Mouse (Mus musculus) liver, embryonic 16.5 days (tissue): ENCODE measurements around the gene Zfp207. TPM values are rescaled to one million over a fixed set of nuclear protein-coding genes. Genes with fewer than 3 reads are reported as not detected.
"Not testable (repeated sequence)": the region's sequence is repeated elsewhere in the genome, so short reads cannot be mapped to it uniquely, and the experiment has no call there.

ENCODE experiments used
- ATAC-seq: fragments of 200-750 bp; cut with Nextera tagmentation; 2 replicates; pipeline ENCODE4 v1.8.0; 2017; ENCODE audit warnings: low read depth, mild to moderate bottlenecking, moderate number of reproducible peaks, moderate library complexity
- H3K27ac ChIP-seq: fragments of 300-500 bp; sonication (generic); 2 replicates; pipeline ENCODE4 v1.5.1; 2014; ENCODE audit warnings: mild to moderate bottlenecking, low read length
- H3K27me3 ChIP-seq: fragments of 300-500 bp; sonication (generic); 2 replicates; pipeline ENCODE4 v1.6.1; 2014; ENCODE audit warnings: low read depth, low read length, mixed read lengths; ENCODE audit not compliant: control insufficient read depth, insufficient read depth
- H3K36me3 ChIP-seq: fragments of 300-500 bp; sonication (generic); 2 replicates; pipeline ENCODE4 v1.6.1; 2014; ENCODE audit warnings: mild to moderate bottlenecking; ENCODE audit not compliant: control insufficient read depth, insufficient read depth
- H3K4me1 ChIP-seq: fragments of 300-500 bp; sonication (generic); 2 replicates; pipeline ENCODE4 v1.6.1; 2014; ENCODE audit warnings: low read depth, low read length, mixed read lengths; ENCODE audit not compliant: control insufficient read depth
- H3K4me2 ChIP-seq: fragments of 300-500 bp; sonication (generic); 2 replicates; pipeline ENCODE4 v1.6.1; 2014; ENCODE audit warnings: low read depth, low read length, mixed read lengths
- H3K4me3 ChIP-seq: fragments of 300-500 bp; sonication (generic); 2 replicates; pipeline ENCODE4 v1.5.1; 2014; ENCODE audit warnings: low read depth, mild to moderate bottlenecking, low read length
- H3K9ac ChIP-seq: fragments of 300-500 bp; sonication (generic); 2 replicates; pipeline ENCODE4 v1.6.1; 2014; ENCODE audit warnings: low read depth, low read length
- H3K9me3 ChIP-seq: fragments of 300-500 bp; sonication (generic); replicated peaks from 2 replicates; pipeline ENCODE4 v1.6.1; 2016; ENCODE audit warnings: low read length; ENCODE audit not compliant: control insufficient read depth
- WGBS: fragments of 180-500 bp; shearing (Covaris S2); extraction: QIAGEN DNeasy Blood & Tissue Kit; methylation state at CpG from one replicate; pipeline ENCODE4 v1.1.7; 2014; ENCODE audit not compliant: insufficient replicate concordance; 5-methylcytosine and 5-hydroxymethylcytosine counted together
- polyA plus RNA-seq: library from polyadenylated mRNA; unstranded; fragments of >200 nt; fragmentation: Nextera tagmentation; extraction: Ambion mirVana; gene quantifications from 2 replicates; pipeline ENCODE4 v1.2.1, GENCODE M21; 2015

Gene Zfp207
- polyA plus RNA-seq, 1 experiment from 2014 or later = 81.5 TPM

- Histone ChIP-seq H3K27ac (no peak overlapping the region), H3K9me3 (no peaks in the 10 kb centered on the region), H3K4me3 (no peak overlapping the region), H3K4me2 (no peak overlapping the region), H3K4me1 (peaks cover 6% of the 10 kb centered on the region), H3K9ac (no peak overlapping the region), H3K27me3 (no peaks in the 10 kb centered on the region), H3K36me3 (peaks cover 69% of the 10 kb centered on the region)
- ATAC-seq = no peak
- WGBS = 92% methylated on average over 2 of the region's 2 CpGs
Observed at GRCm38 (mm10) chr11:80391407-80392120, 8.5 kb downstream of the Zfp207 start.

- H3K4me3 ChIP-seq = no peak overlapping the region
- no peaks in the 10 kb centered on the region for H3K9me3 ChIP-seq
- no peaks in the 10 kb centered on the region for H3K4me1 ChIP-seq
- H3K27ac ChIP-seq = no peak overlapping the region
- H3K4me2 ChIP-seq = no peak overlapping the region
- peaks cover 72% of the 10 kb centered on the region for H3K36me3 ChIP-seq
- H3K9ac ChIP-seq = no peak overlapping the region
- H3K27me3 ChIP-seq = no peaks in the 10 kb centered on the region
- 90% methylated on average over 3 of the region's 3 CpGs for WGBS
- no peak for ATAC-seq
Observed at GRCm38 (mm10) chr11:80395930-80396329, 12.9 kb downstream of the Zfp207 start.

GRCm38 (mm10) chr11:80396617-80397016, 13.5 kb downstream of the Zfp207 start:
- no peak for ATAC-seq
- Histone ChIP-seq H3K36me3 (peaks cover 70% of the 10 kb centered on the region), H3K9me3 (no peaks in the 10 kb centered on the region), H3K4me1 (no peaks in the 10 kb centered on the region), H3K27me3 (no peaks in the 10 kb centered on the region), H3K27ac (no peak overlapping the region), H3K4me2 (no peak overlapping the region), H3K9ac (no peak overlapping the region), H3K4me3 (no peak overlapping the region)
- WGBS = 88% methylated on average over 4 of the region's 4 CpGs

- not testable (repeated sequence) for H3K4me1 ChIP-seq, H3K9ac ChIP-seq, ATAC-seq, H3K27ac ChIP-seq, H3K4me2 ChIP-seq, H3K4me3 ChIP-seq, H3K9me3 ChIP-seq, H3K27me3 ChIP-seq
- 83% methylated on average over 6 of the region's 6 CpGs for WGBS
- H3K36me3 ChIP-seq = peaks cover 43% of the 10 kb centered on the region
Observed at GRCm38 (mm10) chr11:80407878-80408277, 24.8 kb downstream of the Zfp207 start.

- no peak overlapping the region for H3K4me2 ChIP-seq
- H3K4me1 ChIP-seq = no peaks in the 10 kb centered on the region
- no peak overlapping the region for H3K9ac ChIP-seq
- no peaks in the 10 kb centered on the region for H3K9me3 ChIP-seq
- no peak overlapping the region for H3K4me3 ChIP-seq
- no peaks in the 10 kb centered on the region for H3K27me3 ChIP-seq
- peak; percentile 51; the same call in 1 of the 2 replicates for ATAC-seq
- 49% methylated on average over 2 of the region's 2 CpGs for WGBS
- H3K36me3 ChIP-seq = peaks cover 28% of the 10 kb centered on the region
- H3K27ac ChIP-seq = no peak overlapping the region
Observed at GRCm38 (mm10) chr11:80410377-80410776, 27.3 kb downstream of the Zfp207 start.

GRCm38 (mm10) chr11:80417085-80417484, 34.0 kb downstream of the Zfp207 start:
- H3K27ac ChIP-seq = no peak overlapping the region
- H3K36me3 ChIP-seq = no peaks in the 10 kb centered on the region; the same call in 1 of the 2 replicates
- WGBS = 78% methylated on average over 5 of the region's 5 CpGs
- H3K9me3 ChIP-seq = no peaks in the 10 kb centered on the region
- H3K4me3 ChIP-seq = no peak overlapping the region
- no peak overlapping the region for H3K9ac ChIP-seq
- no peak for ATAC-seq
- H3K4me2 ChIP-seq = no peak overlapping the region
- H3K4me1 ChIP-seq = no peaks in the 10 kb centered on the region; the same call in 1 of the 2 replicates
- H3K27me3 ChIP-seq = no peaks in the 10 kb centered on the region

GRCm38 (mm10) chr11:80419743-80420142, 36.7 kb downstream of the Zfp207 start:
- H3K4me2 ChIP-seq = no peak overlapping the region
- H3K4me1 ChIP-seq = no peaks in the 10 kb centered on the region; the same call in 1 of the 2 replicates
- ATAC-seq = no peak
- WGBS = 68% methylated on average over 1 of the region's 1 CpGs
- H3K9ac ChIP-seq = no peak overlapping the region
- H3K27me3 ChIP-seq = no peaks in the 10 kb centered on the region
- no peaks in the 10 kb centered on the region; the same call in 1 of the 2 replicates for H3K36me3 ChIP-seq
- H3K9me3 ChIP-seq = no peaks in the 10 kb centered on the region
- no peak overlapping the region for H3K27ac ChIP-seq
- no peak overlapping the region for H3K4me3 ChIP-seq

GRCm38 (mm10) chr11:80420202-80420984, 37.3 kb downstream of the Zfp207 start:
- no peak for ATAC-seq
- Histone ChIP-seq H3K4me2 (no peak overlapping the region), H3K36me3 (no peaks in the 10 kb centered on the region; the same call in 1 of the 2 replicates), H3K4me3 (no peak overlapping the region), H3K9ac (no peak overlapping the region), H3K27ac (no peak overlapping the region), H3K4me1 (no peaks in the 10 kb centered on the region; the same call in 1 of the 2 replicates), H3K27me3 (no peaks in the 10 kb centered on the region), H3K9me3 (no peaks in the 10 kb centered on the region)
- WGBS = 38% methylated on average over 2 of the region's 2 CpGs
